Mouse (Mus musculus) cerebellum, adult 2 months (tissue): ENCODE data around the gene Nup160.

ENCODE experiments used
- CTCF ChIP-seq: fragments of 200-500 bp; IDR thresholded peaks from 2 replicates; pipeline ENCODE4 v1.5.1; 2011; ENCODE audit warnings: low read depth, mild to moderate bottlenecking, control low read depth, low read length, moderate library complexity, borderline replicate concordance; ENCODE audit not compliant: insufficient read depth
- POLR2A ChIP-seq: fragments of 200-500 bp; IDR thresholded peaks from 2 replicates; pipeline ENCODE4 v1.6.1; 2011; ENCODE audit warnings: low read length, control low read depth, borderline replicate concordance; ENCODE audit not compliant: insufficient read depth

GRCm38 (mm10) chr2:90670343-90670742 lies 6.7 kb upstream of the Nup160 start:
- TF ChIP-seq CTCF (no peak), POLR2A (no peak)
